Mouse (Mus musculus): ENCODE measurements at regions not wholly inside any gene's neighbourhood (a gene's known extent, or its start where the extent isn't known, plus 50 kb on each side); places are given as distances from the start of the nearest gene placed in this dataset.

- no peak overlapping the region for H3K4me3 ChIP-seq
- H3K79me2 ChIP-seq (ENCODE audit: control insufficient read depth, insufficient read depth) = no peaks in the 10 kb centered on the region
- no peak overlapping the region for H3ac ChIP-seq (ENCODE audit: control insufficient read depth, insufficient read length)
- no peaks in the 10 kb centered on the region for H3K27me3 ChIP-seq (ENCODE audit: control insufficient read depth, insufficient read depth, insufficient read length)
- TF ChIP-seq SRF (IDR thresholded peaks at IDR 0.05; ENCODE audit: control insufficient read depth, insufficient read length, low read depth) = no peak
- no peak for TF ChIP-seq MAX (IDR thresholded peaks at IDR 0.05; ENCODE audit: low read depth)
- no peak for TF ChIP-seq POLR2AphosphoS2 (IDR thresholded peaks at IDR 0.05; ENCODE audit: insufficient read length, low read depth)
- no peak for TF ChIP-seq TCF12 (IDR thresholded peaks at IDR 0.05; ENCODE audit: insufficient read depth, poor library complexity, severe bottlenecking)
- TF ChIP-seq TCF3 (IDR thresholded peaks at IDR 0.05; ENCODE audit: insufficient read length, low read depth) = no peak
- TF ChIP-seq CEBPB (IDR thresholded peaks at IDR 0.05; ENCODE audit: insufficient read depth, poor library complexity, severe bottlenecking) = no peak
- no peak for TF ChIP-seq MYOG (IDR thresholded peaks at IDR 0.05; ENCODE audit: control insufficient read depth in 1 of 3, insufficient read depth in 1 of 3, insufficient read length in 2 of 3, low read depth in 2 of 3)
- no peak for TF ChIP-seq REST (IDR thresholded peaks at IDR 0.05; ENCODE audit: insufficient read depth, insufficient read length)
- no peak for TF ChIP-seq USF1 (IDR thresholded peaks at IDR 0.05; ENCODE audit: low read depth)
- no peak for TF ChIP-seq E2F4 (IDR thresholded peaks at IDR 0.05; ENCODE audit: insufficient read depth)
- TF ChIP-seq POLR2A (IDR thresholded peaks at IDR 0.05; ENCODE audit: insufficient read length, low read depth) = no peak
- H3K36me3 ChIP-seq (ENCODE audit: control insufficient read depth, insufficient read depth) = no peaks in the 10 kb centered on the region
- no peak overlapping the region for H3K4me2 ChIP-seq (ENCODE audit: low read depth)
These were observed 206.1 kb downstream of the 9330182O14Rik start for GRCm38 (mm10) chr15:40340269-40340668.

- Histone ChIP-seq H3K4me2 (ENCODE audit: low read depth) (no peak overlapping the region), H3K36me3 (ENCODE audit: control insufficient read depth, insufficient read depth) (no peaks in the 10 kb centered on the region), H3K27me3 (ENCODE audit: control insufficient read depth, insufficient read depth, insufficient read length) (no peaks in the 10 kb centered on the region), H3K4me3 (no peak overlapping the region), H3K79me2 (ENCODE audit: control insufficient read depth, insufficient read depth) (no peaks in the 10 kb centered on the region), H3ac (ENCODE audit: control insufficient read depth, insufficient read length) (no peak overlapping the region)
- TF ChIP-seq POLR2AphosphoS2 (IDR thresholded peaks at IDR 0.05; ENCODE audit: insufficient read length, low read depth) = no peak
- TF ChIP-seq E2F4 (IDR thresholded peaks at IDR 0.05; ENCODE audit: insufficient read depth) = no peak
- TF ChIP-seq TCF3 (IDR thresholded peaks at IDR 0.05; ENCODE audit: insufficient read length, low read depth) = no peak
- TF ChIP-seq USF1 (IDR thresholded peaks at IDR 0.05; ENCODE audit: low read depth) = no peak
- no peak for TF ChIP-seq CEBPB (IDR thresholded peaks at IDR 0.05; ENCODE audit: insufficient read depth, poor library complexity, severe bottlenecking)
- TF ChIP-seq POLR2A (IDR thresholded peaks at IDR 0.05; ENCODE audit: insufficient read length, low read depth) = no peak
- TF ChIP-seq MYOD1 (IDR thresholded peaks at IDR 0.05; ENCODE audit: control insufficient read depth in 1 of 3, insufficient read length in 2 of 3, low read depth in 2 of 3) = no peak
- no peak for TF ChIP-seq SRF (IDR thresholded peaks at IDR 0.05; ENCODE audit: control insufficient read depth, insufficient read length, low read depth)
- no peak for TF ChIP-seq TCF12 (IDR thresholded peaks at IDR 0.05; ENCODE audit: insufficient read depth, poor library complexity, severe bottlenecking)
These were observed 217.3 kb downstream of the 9330182O14Rik start for GRCm38 (mm10) chr15:40351473-40351872.

- TF ChIP-seq TCF12 (IDR thresholded peaks at IDR 0.05; ENCODE audit: insufficient read depth, poor library complexity, severe bottlenecking) (no peak), REST (IDR thresholded peaks at IDR 0.05; ENCODE audit: insufficient read depth, insufficient read length) (no peak), MAX (IDR thresholded peaks at IDR 0.05; ENCODE audit: low read depth) (no peak), POLR2A (IDR thresholded peaks at IDR 0.05; ENCODE audit: insufficient read length, low read depth) (no peak), USF1 (IDR thresholded peaks at IDR 0.05; ENCODE audit: low read depth) (no peak), POLR2AphosphoS2 (IDR thresholded peaks at IDR 0.05; ENCODE audit: insufficient read length, low read depth) (no peak), MYOD1 (IDR thresholded peaks at IDR 0.05; ENCODE audit: control insufficient read depth in 1 of 3, insufficient read length in 2 of 3, low read depth in 2 of 3) (no peak), CEBPB (IDR thresholded peaks at IDR 0.05; ENCODE audit: insufficient read depth, poor library complexity, severe bottlenecking) (no peak), TCF3 (IDR thresholded peaks at IDR 0.05; ENCODE audit: insufficient read length, low read depth) (no peak), MYOG (IDR thresholded peaks at IDR 0.05; ENCODE audit: control insufficient read depth in 1 of 3, insufficient read depth in 1 of 3, insufficient read length in 2 of 3, low read depth in 2 of 3) (no peak), E2F4 (IDR thresholded peaks at IDR 0.05; ENCODE audit: insufficient read depth) (no peak), SRF (IDR thresholded peaks at IDR 0.05; ENCODE audit: control insufficient read depth, insufficient read length, low read depth) (no peak)
- H3K4me2 ChIP-seq (ENCODE audit: low read depth) = no peak overlapping the region
- H3K27me3 ChIP-seq (ENCODE audit: control insufficient read depth, insufficient read depth, insufficient read length) = no peaks in the 10 kb centered on the region
- no peaks in the 10 kb centered on the region for H3K79me2 ChIP-seq (ENCODE audit: control insufficient read depth, insufficient read depth)
- no peak overlapping the region for H3K4me3 ChIP-seq
- no peaks in the 10 kb centered on the region for H3K36me3 ChIP-seq (ENCODE audit: control insufficient read depth, insufficient read depth)
- no peak overlapping the region for H3ac ChIP-seq (ENCODE audit: control insufficient read depth, insufficient read length)
These were observed 220.8 kb downstream of the 9330182O14Rik start for GRCm38 (mm10) chr15:40354802-40355487.

DNA sequence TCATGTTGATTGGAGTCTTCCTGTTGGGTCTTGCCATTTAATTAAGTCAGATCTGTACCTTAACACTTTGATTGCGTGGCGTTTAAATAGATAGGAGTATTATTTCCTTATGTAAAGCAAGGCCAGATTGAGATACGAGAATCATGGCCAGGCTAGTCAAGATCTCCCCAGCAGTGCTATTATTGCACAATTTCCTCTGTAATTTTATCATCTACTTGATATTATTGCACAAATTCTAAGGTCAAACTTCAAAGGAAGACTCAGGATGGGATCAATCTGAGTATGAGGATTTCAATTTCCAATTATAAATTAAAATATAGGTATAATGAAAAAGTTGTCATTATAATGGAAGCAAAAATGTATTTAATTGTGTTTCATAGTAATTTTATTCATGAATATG, 221.9 kb downstream of the 9330182O14Rik start:
- no peak overlapping the region for H3ac ChIP-seq (ENCODE audit: control insufficient read depth, insufficient read length)
- H3K4me2 ChIP-seq (ENCODE audit: low read depth) = no peak overlapping the region
- H3K79me2 ChIP-seq (ENCODE audit: control insufficient read depth, insufficient read depth) = no peaks in the 10 kb centered on the region
- H3K27me3 ChIP-seq (ENCODE audit: control insufficient read depth, insufficient read depth, insufficient read length) = no peaks in the 10 kb centered on the region
- TF ChIP-seq USF1 (IDR thresholded peaks at IDR 0.05; ENCODE audit: low read depth) = no peak
- TF ChIP-seq TCF3 (IDR thresholded peaks at IDR 0.05; ENCODE audit: insufficient read length, low read depth) = no peak
- no peak for TF ChIP-seq MYOD1 (IDR thresholded peaks at IDR 0.05; ENCODE audit: control insufficient read depth in 1 of 3, insufficient read length in 2 of 3, low read depth in 2 of 3)
- peak; percentile 76 for TF ChIP-seq CEBPB (IDR thresholded peaks at IDR 0.05; ENCODE audit: insufficient read depth, poor library complexity, severe bottlenecking)
- no peak for TF ChIP-seq TCF12 (IDR thresholded peaks at IDR 0.05; ENCODE audit: insufficient read depth, poor library complexity, severe bottlenecking)
- no peak overlapping the region for H3K4me3 ChIP-seq
- H3K36me3 ChIP-seq (ENCODE audit: control insufficient read depth, insufficient read depth) = no peaks in the 10 kb centered on the region

DNA sequence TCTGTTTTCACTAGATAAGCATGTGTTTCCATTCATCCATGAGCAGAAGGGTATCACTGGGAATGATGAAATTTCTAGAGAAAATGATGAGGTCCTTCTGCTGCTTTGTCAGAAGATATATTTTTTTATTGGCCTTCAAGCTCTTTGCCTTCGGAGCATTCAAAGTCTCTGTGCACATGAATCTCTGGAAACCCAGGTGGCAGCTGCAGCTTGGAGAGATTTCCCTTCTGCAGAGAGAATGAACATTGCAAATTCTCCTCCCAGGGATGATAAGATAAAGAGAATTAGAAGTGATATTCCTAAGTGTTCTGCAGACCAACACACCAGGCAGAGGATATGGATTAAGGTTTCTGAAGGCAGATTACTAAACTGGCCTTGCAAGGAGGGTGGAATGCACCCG, 224.2 kb downstream of the 9330182O14Rik start:
- Histone ChIP-seq H3K27me3 (ENCODE audit: control insufficient read depth, insufficient read depth, insufficient read length) (no peaks in the 10 kb centered on the region), H3K4me3 (no peak overlapping the region), H3K4me2 (ENCODE audit: low read depth) (no peak overlapping the region), H3ac (ENCODE audit: control insufficient read depth, insufficient read length) (no peak overlapping the region), H3K79me2 (ENCODE audit: control insufficient read depth, insufficient read depth) (no peaks in the 10 kb centered on the region), H3K36me3 (ENCODE audit: control insufficient read depth, insufficient read depth) (no peaks in the 10 kb centered on the region)
- no peak for TF ChIP-seq USF1 (IDR thresholded peaks at IDR 0.05; ENCODE audit: low read depth)
- TF ChIP-seq MAX (IDR thresholded peaks at IDR 0.05; ENCODE audit: low read depth) = no peak
- TF ChIP-seq POLR2A (IDR thresholded peaks at IDR 0.05; ENCODE audit: insufficient read length, low read depth) = no peak
- no peak for TF ChIP-seq E2F4 (IDR thresholded peaks at IDR 0.05; ENCODE audit: insufficient read depth)
- no peak for TF ChIP-seq TCF12 (IDR thresholded peaks at IDR 0.05; ENCODE audit: insufficient read depth, poor library complexity, severe bottlenecking)
- TF ChIP-seq CEBPB (IDR thresholded peaks at IDR 0.05; ENCODE audit: insufficient read depth, poor library complexity, severe bottlenecking) = no peak
- no peak for TF ChIP-seq SRF (IDR thresholded peaks at IDR 0.05; ENCODE audit: control insufficient read depth, insufficient read length, low read depth)
- TF ChIP-seq REST (IDR thresholded peaks at IDR 0.05; ENCODE audit: insufficient read depth, insufficient read length) = no peak
